Comparison of ENCODE assay signal across 21 mouse cellular contexts in genomic region chr4:62389592-62390512, GRCm38 (mm10). TPM values are rescaled to one million over a fixed set of nuclear protein-coding genes. Genes with fewer than 3 reads are reported as not detected.
DNase-seq lines count a peak whose midpoint lies in the region; ATAC-seq lines count a peak whose summit lies in the region.
"Had no signal": no experiment of that assay in that cellular context is flagged by ENCODE, and none has a peak within 500 bp of the region (broad histone marks: within the 10 kb centered on the region; RNA-seq: fewer than 3 reads in every experiment).

No protein-coding gene starts in this region.

- DNase-seq in kidney, adult 18-20 months: peak; percentile 23
- peak; percentile 28 for DNase-seq in lung, postnatal 36 days
- DNase-seq in lung, postnatal 14 days: no peak
- DNase-seq in MN1 (ENCODE audit: low spot score): no peak
- DNase-seq in urinary bladder, postnatal 36 days (ENCODE audit: low spot score in 2 of 2): no peak
- DNase-seq in left cerebral cortex, adult 9 months (ENCODE audit: low spot score in 2 of 2): no peak
- DNase-seq: adrenal gland, adult 8-10 months; cerebellum, postnatal 25 days; gastrocnemius, postnatal 25 days; layer of hippocampus, adult 9-11 months; lung, adult 2 months; spleen, adult 18-20 months had no signal

- no peak overlapping the region for H3K27ac ChIP-seq in kidney, embryonic 14.5 days (ENCODE audit: low read depth, low read length)
- H3K27ac ChIP-seq in liver, embryonic 16.5 days (ENCODE audit: low read length): no peak overlapping the region
- H3K27ac ChIP-seq: hindbrain, embryonic 12.5 days; neural tube, embryonic 12.5 days had no signal

- H3K27me3 ChIP-seq in kidney, embryonic 14.5 days (ENCODE audit: control insufficient read depth, insufficient read depth, low read length): no peaks in the 10 kb centered on the region
- no peaks in the 10 kb centered on the region for H3K27me3 ChIP-seq in liver, embryonic 16.5 days (ENCODE audit: control insufficient read depth, insufficient read depth, low read depth, low read length)
- H3K27me3 ChIP-seq: hindbrain, embryonic 12.5 days; megakaryocyte, embryonic 14.5 days; neural tube, embryonic 12.5 days had no signal

- H3K36me3 ChIP-seq in kidney, embryonic 14.5 days (ENCODE audit: control insufficient read depth, insufficient read depth, low read length): peaks cover 45% of the 10 kb centered on the region
- peaks cover 14% of the 10 kb centered on the region for H3K36me3 ChIP-seq in liver, embryonic 16.5 days (ENCODE audit: control insufficient read depth, insufficient read depth)

- no peak overlapping the region for H3K4me3 ChIP-seq in kidney, embryonic 14.5 days (ENCODE audit: low read length)
- H3K4me3 ChIP-seq in liver, embryonic 16.5 days (ENCODE audit: low read depth, low read length): no peak overlapping the region
- H3K4me3 ChIP-seq: hindbrain, embryonic 12.5 days; megakaryocyte, embryonic 14.5 days; neural tube, embryonic 12.5 days had no signal

- H3K4me1 ChIP-seq in kidney, embryonic 14.5 days (ENCODE audit: control insufficient read depth, insufficient read depth, low read length): no peaks in the 10 kb centered on the region
- H3K4me1 ChIP-seq in liver, embryonic 16.5 days (ENCODE audit: control insufficient read depth, low read depth, low read length): peaks cover under 1% of the 10 kb centered on the region
- H3K4me1 ChIP-seq: hindbrain, embryonic 12.5 days; neural tube, embryonic 12.5 days had no signal

- H3K4me2 ChIP-seq in kidney, embryonic 14.5 days (replicated peaks; ENCODE audit: low read depth, low read length): no peak overlapping the region
- no peak overlapping the region for H3K4me2 ChIP-seq in liver, embryonic 16.5 days (ENCODE audit: low read depth, low read length)
- H3K4me2 ChIP-seq: hindbrain, embryonic 12.5 days; neural tube, embryonic 12.5 days had no signal

- 78% methylated on average over 5 of the region's 5 CpGs for WGBS in kidney, embryonic 14.5 days
- WGBS in liver, embryonic 16.5 days (ENCODE audit: insufficient replicate concordance): 54% methylated on average over 5 of the region's 5 CpGs

- no peak for ATAC-seq in kidney, embryonic 14.5 days (ENCODE audit: low FRiP score, low TSS enrichment)
- ATAC-seq in liver, embryonic 16.5 days (ENCODE audit: low read depth): 0 out of 2 replicates have a peak, but pooled peaks have one; percentile 7
- ATAC-seq: forebrain, embryonic 14.5 days; inflammation-experienced regulatory T-cells, adult 6 months had no signal

- no peak overlapping the region for H3K9ac ChIP-seq in kidney, embryonic 14.5 days (ENCODE audit: low read depth, low read length)
- H3K9ac ChIP-seq in liver, embryonic 16.5 days (ENCODE audit: low read depth, low read length): no peak overlapping the region
- H3K9ac ChIP-seq: hindbrain, embryonic 12.5 days; neural tube, embryonic 12.5 days had no signal

- H3K9me3 ChIP-seq in kidney, embryonic 14.5 days (ENCODE audit: control insufficient read depth, low read length): no peaks in the 10 kb centered on the region
- H3K9me3 ChIP-seq in liver, embryonic 16.5 days (replicated peaks; ENCODE audit: control insufficient read depth, low read length): no peaks in the 10 kb centered on the region
- H3K9me3 ChIP-seq: hindbrain, embryonic 12.5 days; megakaryocyte, embryonic 14.5 days; neural tube, embryonic 12.5 days had no signal

RNA-seq across cellular contexts. Expression of gene Cdc26, which starts 18.6 kb away (rescaled TPM):
- polyA plus RNA-seq in kidney, embryonic 14.5 days (2014; fragmentation: Nextera tagmentation; extraction: Ambion mirVana): 183 and 253 TPM in 2 replicates
- 52.4 and 55.5 TPM in 2 replicates for polyA plus RNA-seq in liver, embryonic 16.5 days (2015; fragmentation: Nextera tagmentation; extraction: Ambion mirVana)

RNA-seq across cellular contexts. Expression of gene Prpf4, which starts 18.7 kb away (rescaled TPM):
- 20.2 and 32.8 TPM in 2 replicates for polyA plus RNA-seq in kidney, embryonic 14.5 days (2014; fragmentation: Nextera tagmentation; extraction: Ambion mirVana)
- polyA plus RNA-seq in liver, embryonic 16.5 days (2015; fragmentation: Nextera tagmentation; extraction: Ambion mirVana): 8.4 and 9.8 TPM in 2 replicates

RNA-seq across cellular contexts. Expression of gene Slc31a1, which starts 29.3 kb away (rescaled TPM):
- polyA plus RNA-seq in kidney, embryonic 14.5 days (2014; fragmentation: Nextera tagmentation; extraction: Ambion mirVana): 23.9 and 42.1 TPM in 2 replicates
- 60.4 and 63.7 TPM in 2 replicates for polyA plus RNA-seq in liver, embryonic 16.5 days (2015; fragmentation: Nextera tagmentation; extraction: Ambion mirVana)

RNA-seq across cellular contexts. Expression of gene Fkbp15, which starts 29.5 kb away (rescaled TPM):
- 17.8 and 25.2 TPM in 2 replicates for polyA plus RNA-seq in kidney, embryonic 14.5 days (2014; fragmentation: Nextera tagmentation; extraction: Ambion mirVana)
- polyA plus RNA-seq in liver, embryonic 16.5 days (2015; fragmentation: Nextera tagmentation; extraction: Ambion mirVana): 14.5 and 15.9 TPM in 2 replicates

RNA-seq across cellular contexts. Expression of gene Rnf183, which starts 45.2 kb away (rescaled TPM):
- 0.24 TPM in 1 of 2 replicates, not detected in the other for polyA plus RNA-seq in kidney, embryonic 14.5 days (2014; fragmentation: Nextera tagmentation; extraction: Ambion mirVana)
- not detected in 2 replicates for polyA plus RNA-seq in liver, embryonic 16.5 days (2015; fragmentation: Nextera tagmentation; extraction: Ambion mirVana)
- polyA plus RNA-seq: forebrain, embryonic 14.5 days; heart, postnatal 0 days; hindbrain, embryonic 12.5 days; inflammation-experienced regulatory T-cells, adult 6 months; neural tube, embryonic 12.5 days; stomach, embryonic 14.5 days had no signal

Comparison
In these comparisons a context has a peak if more than half of its experiments do, and no peak if none do; other contexts are left out.
1. DNase-seq: peak in kidney, adult 18-20 months (single experiment) and lung, postnatal 36 days (single experiment); none in lung, postnatal 14 days (single experiment), MN1 (single experiment), urinary bladder, postnatal 36 days (0 of 2) and left cerebral cortex, adult 9 months (0 of 2).